Mouse (Mus musculus) A20 (cell line): ENCODE measurements around the gene Tmem42.

ENCODE experiments used
- DNase-seq: peaks from one replicate; pipeline ENCODE4 v3.0.0-alpha.2; 2011; ENCODE audit warnings: low read depth, low spot score

Gene Tmem42

DNA sequence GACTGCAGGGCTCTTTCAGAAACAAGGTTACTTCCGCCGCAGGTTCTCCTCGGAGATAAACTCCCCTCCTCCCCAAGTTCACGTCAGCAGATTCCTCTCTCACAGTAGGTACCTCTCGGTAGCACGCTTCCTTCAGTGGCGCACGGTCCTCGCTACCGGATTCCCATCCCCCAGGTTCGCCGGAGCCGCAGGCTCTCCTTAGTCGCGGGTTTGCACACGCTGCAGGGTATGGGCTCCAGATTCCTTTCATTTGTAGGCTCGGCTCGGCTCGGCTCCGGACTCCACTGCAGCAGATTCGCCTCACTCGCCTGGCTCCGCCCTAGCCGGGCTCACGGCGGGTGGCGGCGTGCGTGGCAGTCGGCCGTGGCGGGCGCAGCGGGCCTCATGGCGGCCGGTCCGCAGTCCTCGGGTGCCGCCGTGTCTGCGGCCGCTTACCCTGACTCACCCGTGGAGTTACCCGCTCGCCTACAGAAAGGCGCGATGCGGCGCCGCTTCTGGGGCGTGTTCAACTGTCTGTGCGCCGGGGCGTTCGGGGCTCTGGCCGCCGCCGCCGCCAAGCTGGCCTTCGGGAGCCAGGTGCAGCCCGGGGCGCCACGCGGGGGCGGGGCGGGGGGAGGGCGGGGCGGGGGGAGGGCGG is at the start of gene Tmem42:
Tmem42 (plus strand) TSS at position 332 of the 637 bp plus-strand sequence.
- peak; percentile 95 for DNase-seq

DNA sequence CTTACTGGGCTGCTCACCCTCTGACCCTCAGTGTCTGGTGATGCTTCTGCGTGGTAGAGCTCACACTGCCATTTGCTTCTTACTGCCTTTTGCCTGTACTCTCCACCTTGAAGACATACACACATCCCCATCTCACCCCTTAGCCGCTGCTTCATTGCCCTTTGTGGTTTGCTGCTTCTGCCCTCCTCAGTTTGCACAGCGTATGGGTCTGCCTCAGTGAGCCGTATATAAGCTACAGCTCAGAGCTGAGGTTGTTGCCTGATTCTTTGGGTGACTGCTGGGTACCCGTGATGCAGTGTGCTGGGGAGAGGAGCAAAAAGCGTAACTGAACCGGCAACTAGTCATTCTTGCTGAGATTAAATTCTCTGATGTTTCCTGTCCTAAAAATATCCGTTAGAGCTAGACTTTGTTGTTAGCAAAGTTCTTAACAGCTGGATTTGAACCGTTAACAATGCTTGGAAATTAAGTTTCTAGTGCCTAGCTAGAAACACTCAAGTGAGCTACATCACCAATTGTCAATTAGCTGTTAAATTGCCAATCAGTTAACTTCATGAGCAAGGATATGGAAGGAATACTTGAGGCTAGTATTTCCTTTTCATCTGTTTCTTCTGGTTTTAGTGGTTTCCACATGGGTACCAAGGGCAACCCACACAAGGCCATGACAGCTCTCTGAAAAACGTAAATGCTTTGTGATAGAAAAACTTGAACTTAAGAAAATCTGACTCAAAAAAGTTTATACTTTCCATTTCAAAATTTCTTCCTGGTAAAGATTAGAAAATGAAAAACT is 22.5 kb upstream of the Tmem42 start:
- DNase-seq, result no peak

DNA sequence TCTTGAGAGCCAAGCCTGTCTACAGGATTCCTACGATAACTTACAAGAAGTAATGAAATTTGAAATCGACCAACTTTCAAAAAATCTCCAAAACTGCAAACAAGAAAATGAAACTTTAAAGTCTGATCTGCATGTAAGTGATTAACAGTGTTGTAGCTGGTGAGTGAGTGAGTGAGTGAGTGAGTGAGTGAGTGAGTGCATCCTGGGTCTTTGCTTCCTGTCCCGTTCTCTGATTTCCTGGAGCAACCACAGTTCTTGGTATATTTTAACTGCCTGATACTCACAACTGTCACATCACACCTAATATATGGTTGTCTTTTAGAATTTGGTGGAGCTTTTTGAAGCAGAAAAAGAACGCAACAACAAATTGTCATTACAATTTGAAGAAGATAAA is 21.9 kb upstream of the Tmem42 start:
- no peak for DNase-seq

DNA sequence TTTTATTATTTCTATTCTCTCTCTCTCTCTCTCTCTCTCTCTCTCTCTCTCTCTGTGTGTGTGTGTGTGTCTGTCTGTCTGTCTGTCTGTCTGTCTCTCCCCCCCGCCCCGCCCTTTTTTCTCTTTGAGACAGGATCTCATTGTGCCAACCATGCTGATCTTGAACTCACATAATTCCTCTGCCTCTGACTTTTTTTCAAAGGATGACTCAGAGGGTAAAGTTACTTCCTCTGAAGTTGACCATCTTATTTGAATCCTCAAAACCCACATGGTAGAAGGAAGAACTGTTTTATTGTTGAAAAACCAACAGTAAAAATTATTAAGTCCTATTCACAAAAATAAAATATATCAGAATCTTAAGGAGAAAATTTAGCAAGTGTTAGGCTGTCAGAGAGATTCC is 16.4 kb upstream of the Tmem42 start:
- no peak for DNase-seq

DNA sequence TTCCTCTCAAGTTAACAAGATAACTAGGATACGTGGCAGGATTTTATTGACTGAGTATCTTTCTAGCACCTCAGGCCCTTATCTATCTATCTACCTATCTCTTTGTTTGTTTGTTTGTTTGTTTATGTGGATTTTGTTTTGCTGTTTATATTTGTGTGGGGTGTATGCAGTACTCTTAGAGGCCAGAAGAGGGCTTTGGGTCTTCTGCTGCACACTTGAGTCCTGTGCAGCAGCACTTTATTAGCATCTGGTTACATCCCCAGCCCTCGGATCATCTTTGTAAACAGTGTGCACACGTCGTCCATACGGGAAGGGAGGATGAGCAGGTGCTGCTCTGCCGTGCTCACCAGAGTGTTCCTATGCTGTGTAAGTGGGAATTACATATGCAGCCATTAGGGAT is 15.1 kb upstream of the Tmem42 start:
- peak; percentile 24 for DNase-seq

DNA sequence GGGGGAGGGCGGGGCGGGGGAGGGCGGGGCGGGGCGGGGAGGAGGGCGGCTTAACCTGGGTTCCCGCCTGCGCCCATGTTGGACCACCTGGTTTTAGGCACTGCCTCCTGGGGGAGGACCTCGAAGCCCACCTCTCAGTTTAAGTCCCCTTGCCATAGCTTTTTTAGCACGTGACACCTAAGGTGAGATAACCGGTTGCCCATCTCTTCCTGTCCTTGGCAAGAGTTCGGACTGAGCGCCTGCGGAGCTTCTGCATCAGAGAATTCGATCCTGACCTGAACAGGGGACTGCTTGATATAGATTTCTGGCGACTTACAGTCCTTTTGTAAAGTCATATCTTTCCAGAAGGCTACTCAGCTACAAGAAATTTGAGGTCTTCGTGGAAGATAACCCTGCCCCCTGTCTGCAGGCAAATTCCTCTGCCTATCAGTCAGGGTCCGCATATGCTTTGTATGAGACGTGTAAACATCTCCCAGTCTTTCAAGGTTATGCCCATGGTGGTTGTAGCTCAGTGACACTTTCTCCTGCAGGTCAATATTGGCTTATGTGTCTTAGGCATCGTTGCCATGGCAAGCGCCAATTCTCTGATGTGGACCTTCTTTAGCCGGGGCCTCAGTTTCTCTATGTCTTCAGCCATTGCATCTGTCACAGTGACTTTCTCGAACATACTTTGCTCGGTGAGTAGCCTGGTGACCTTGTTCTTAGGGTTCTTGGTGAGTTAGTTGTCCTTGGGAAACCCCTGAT is 682 bp downstream of the Tmem42 start:
- no peak for DNase-seq

DNA sequence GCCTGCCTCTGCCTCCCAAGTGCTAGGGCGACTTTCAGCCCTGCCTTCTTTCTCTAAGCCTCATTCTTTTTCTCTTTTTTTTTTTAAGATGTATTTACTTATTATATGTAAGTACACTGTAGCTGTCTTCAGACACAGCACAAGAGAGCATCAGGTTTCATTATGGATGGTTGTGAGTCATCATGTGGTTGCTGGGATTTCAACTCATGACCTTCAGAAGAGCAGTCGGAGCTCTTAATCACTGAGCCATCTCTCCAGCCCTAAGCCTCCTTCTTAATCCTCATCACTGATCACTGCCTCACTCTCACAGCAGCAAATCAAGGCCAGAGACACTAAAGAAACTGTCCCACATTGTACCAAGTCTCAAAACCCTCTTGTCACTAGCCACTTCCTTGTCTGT is 3.1 kb downstream of the Tmem42 start:
- no peak for DNase-seq

DNA sequence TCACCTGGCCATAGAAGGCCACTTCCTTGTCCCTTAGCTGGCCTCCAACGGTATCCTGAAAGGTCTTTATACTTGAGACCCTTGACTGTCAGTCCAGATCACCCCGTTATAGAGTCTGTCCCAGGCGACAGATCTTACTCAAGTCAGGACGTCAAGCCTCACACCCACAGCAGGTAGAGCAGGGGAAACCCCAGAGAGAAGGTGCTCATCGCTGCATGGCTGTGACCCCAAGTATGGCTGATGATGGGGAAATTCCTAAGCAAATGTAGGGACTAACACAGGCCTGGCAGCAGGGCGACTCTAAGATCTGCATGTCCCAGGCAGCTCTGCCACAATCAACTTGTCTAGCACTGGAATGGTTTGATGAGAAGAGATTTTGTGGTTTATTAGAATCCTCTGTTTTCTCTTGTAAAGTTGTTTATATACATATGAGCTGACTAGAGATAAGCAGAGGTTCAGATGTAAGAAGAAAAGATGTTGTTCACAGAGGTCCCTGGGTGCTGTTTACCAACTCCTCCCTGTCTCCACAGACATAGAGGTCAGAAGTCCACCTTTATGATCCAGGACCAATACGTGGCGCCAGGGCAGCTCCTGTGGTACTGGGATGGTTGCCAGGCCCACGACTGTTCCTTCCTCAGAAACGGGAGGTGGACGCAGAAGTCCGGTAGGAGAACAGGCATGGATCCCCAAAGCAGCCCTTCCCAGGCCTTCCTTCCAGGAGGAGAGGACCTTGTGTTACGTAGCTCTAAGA is 10.5 kb downstream of the Tmem42 start:
- DNase-seq, result no peak

DNA sequence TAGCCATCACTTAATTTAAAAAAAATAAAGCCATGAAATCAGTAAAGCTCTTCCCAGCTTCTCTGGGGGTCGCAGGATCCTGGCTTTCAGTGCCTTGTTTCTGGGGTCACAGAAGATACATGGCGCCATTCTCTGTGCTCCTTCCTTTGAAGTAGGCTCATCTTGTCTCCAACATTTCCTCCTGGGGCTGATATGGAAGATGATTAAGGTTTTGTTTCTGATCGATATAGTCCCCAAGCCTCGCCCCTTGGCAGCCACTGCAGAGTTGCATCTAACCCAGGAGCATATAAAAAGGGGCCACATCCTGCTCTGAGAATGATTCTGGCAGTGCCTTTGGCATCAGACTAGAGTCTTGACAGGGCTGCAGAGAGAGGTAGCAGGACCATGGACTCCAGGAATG is 13.3 kb downstream of the Tmem42 start, which contains the start of gene Tgm4:
Tgm4 (plus strand) TSS at position 301 of the 400 bp plus-strand sequence.
- DNase-seq, result no peak

DNA sequence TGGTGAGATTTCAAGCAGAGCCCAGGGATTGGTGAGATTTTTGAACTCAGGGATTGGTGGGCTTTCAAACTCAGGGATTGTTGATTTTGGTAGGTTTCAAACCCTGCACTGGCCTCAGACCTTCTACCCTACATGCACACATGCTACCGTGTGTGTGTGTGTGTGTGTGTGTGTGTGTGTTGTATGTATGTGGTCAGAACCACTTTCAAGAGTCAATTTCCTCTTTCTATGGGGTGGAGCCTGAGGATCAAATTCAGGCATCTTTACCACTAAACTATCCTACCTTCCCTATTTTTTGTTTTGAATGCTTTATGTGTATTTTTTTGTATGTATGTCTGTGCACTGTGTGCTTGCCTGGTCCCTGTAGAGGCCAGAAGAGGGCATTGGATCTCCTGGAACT is 26.5 kb downstream of the Tmem42 start:
- no peak for DNase-seq

DNA sequence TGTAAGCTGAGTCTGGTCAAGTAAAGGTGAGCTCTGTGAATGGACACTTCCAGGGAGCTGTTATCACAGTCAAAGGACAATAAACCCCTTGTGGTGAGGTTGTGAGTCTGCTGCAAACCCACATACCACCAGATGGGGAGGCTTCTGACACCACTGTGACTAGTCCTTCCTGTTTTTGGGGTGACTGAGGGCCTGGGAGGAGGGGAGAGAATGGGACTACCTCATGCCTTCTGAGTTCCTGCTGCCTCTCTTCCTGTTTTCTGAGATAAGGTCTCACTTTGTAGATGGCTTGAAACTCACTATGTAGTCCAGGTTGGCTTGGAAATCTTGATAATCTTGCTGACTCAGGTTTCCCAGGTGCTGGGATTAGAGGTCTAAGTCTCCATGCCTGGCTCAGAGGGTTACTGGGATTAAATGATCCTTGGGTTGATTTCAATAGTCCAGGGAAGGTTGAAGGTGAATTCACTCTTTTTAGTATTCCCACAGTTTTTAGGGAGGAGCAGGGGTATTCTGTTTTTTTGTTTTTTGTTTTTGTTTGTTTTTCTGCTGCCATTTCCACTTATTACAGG is 37.7 kb downstream of the Tmem42 start:
- DNase-seq, result peak; percentile 72

DNA sequence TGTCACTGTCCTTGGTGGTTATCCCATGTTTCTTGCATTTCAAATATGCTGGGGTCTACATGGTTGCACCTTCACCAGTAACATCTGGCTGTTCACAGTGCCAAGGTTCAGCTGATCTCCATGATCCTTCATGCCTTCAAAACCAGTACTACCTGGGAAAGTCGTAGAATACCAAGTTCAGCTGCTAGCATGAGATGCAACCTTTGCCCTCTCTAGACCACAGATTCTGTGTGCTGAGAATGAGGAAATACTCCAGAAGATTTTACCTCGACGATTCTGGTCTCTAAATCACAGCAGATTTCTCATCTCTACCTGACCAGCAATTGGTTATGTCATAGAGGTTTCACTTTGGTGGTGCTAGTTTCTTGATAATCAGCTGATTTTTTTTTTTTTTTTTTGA is 39.0 kb downstream of the Tmem42 start:
- no peak for DNase-seq
